Mouse (Mus musculus): ENCODE results near the gene Bicra. TPM values are rescaled to one million over a fixed set of nuclear protein-coding genes. Genes with fewer than 3 reads are reported as not detected.

Gene Bicra
- total RNA-seq, 4 experiments from 2014 or later, result 10.2 to 15.0 (median 13.0) TPM

GRCm38 (mm10) chr7:16018016-16018810, 29.5 kb downstream of the Bicra start:
- peak in 1 of 2 experiments; percentile 5 for DNase-seq (ENCODE audit: low spot score in 2 of 2)

- DNase-seq (ENCODE audit: low spot score in 2 of 2), result peak in 1 of 2 experiments; percentile 4
Measured at GRCm38 (mm10) chr7:16015384-16015783, 32.3 kb downstream of the Bicra start.

- DNase-seq (ENCODE audit: low spot score in 2 of 2), result peak in 1 of 2 experiments; percentile 4
Measured at GRCm38 (mm10) chr7:16014521-16015175, 33.1 kb downstream of the Bicra start.

- peak in 1 of 2 experiments; percentile 4 for DNase-seq (ENCODE audit: low spot score in 2 of 2)
Measured at GRCm38 (mm10) chr7:16013722-16014275, 33.9 kb downstream of the Bicra start.

- DNase-seq (ENCODE audit: low spot score in 2 of 2), result peak in 1 of 2 experiments; percentile 10
Measured at GRCm38 (mm10) chr7:16012576-16013263, 35.0 kb downstream of the Bicra start.

GRCm38 (mm10) chr7:16011418-16012085, 36.2 kb downstream of the Bicra start:
- peak in 1 of 2 experiments; percentile 9 for DNase-seq (ENCODE audit: low spot score in 2 of 2)

GRCm38 (mm10) chr7:16010649-16011048, 37.1 kb downstream of the Bicra start:
- DNase-seq (ENCODE audit: low spot score in 2 of 2), result peak in 1 of 2 experiments; percentile 4

GRCm38 (mm10) chr7:16009636-16010035, 38.1 kb downstream of the Bicra start:
- DNase-seq (ENCODE audit: low spot score in 2 of 2), result no peak

GRCm38 (mm10) chr7:16005020-16005419, 42.7 kb downstream of the Bicra start:
- no peak for DNase-seq (ENCODE audit: low spot score in 2 of 2)

GRCm38 (mm10) chr7:16004177-16004856, 43.4 kb downstream of the Bicra start:
- DNase-seq (ENCODE audit: low spot score in 2 of 2), result no peak

- no peak for DNase-seq (ENCODE audit: low spot score in 2 of 2)
Measured at GRCm38 (mm10) chr7:16003032-16003431, 44.7 kb downstream of the Bicra start.

- DNase-seq (ENCODE audit: low spot score in 2 of 2), result peak; percentile 37 to 75
Measured at GRCm38 (mm10) chr7:16002171-16002570, 45.5 kb downstream of the Bicra start.

- peak in 1 of 2 experiments; percentile 4 for DNase-seq (ENCODE audit: low spot score in 2 of 2)
Measured at GRCm38 (mm10) chr7:16001691-16002090, 46.0 kb downstream of the Bicra start.

GRCm38 (mm10) chr7:15993789-15994188, 53.9 kb downstream of the Bicra start:
- no peak for DNase-seq (ENCODE audit: low spot score in 2 of 2)

GRCm38 (mm10) chr7:15993152-15993551, 54.6 kb downstream of the Bicra start:
- DNase-seq (ENCODE audit: low spot score in 2 of 2), result no peak

GRCm38 (mm10) chr7:15991764-15992163, 56.0 kb downstream of the Bicra start:
- DNase-seq (ENCODE audit: low spot score in 2 of 2), result no peak

GRCm38 (mm10) chr7:15987661-15988356, 59.9 kb downstream of the Bicra start:
- DNase-seq (ENCODE audit: low spot score in 2 of 2), result peak in 1 of 2 experiments; percentile 72

- DNase-seq (ENCODE audit: low spot score in 2 of 2), result no peak
Measured at GRCm38 (mm10) chr7:15982729-15983407, 64.9 kb downstream of the Bicra start.

GRCm38 (mm10) chr7:15981538-15981937, 66.2 kb downstream of the Bicra start:
- DNase-seq (ENCODE audit: low spot score in 2 of 2), result no peak
